Mouse (Mus musculus) forebrain, embryonic 12.5 days (tissue): ENCODE data around the gene Exoc8. TPM values are rescaled to one million over a fixed set of nuclear protein-coding genes. Genes with fewer than 3 reads are reported as not detected.

Source experiments
- ATAC-seq: fragments of 200-750 bp; cut with Nextera tagmentation; 2 replicates; pipeline ENCODE4 v1.8.0; 2017; ENCODE audit warnings: moderate TSS enrichment; ENCODE audit not compliant: low FRiP score
- H3K27ac ChIP-seq: fragments of 300-500 bp; sonication (generic); 2 replicates; pipeline ENCODE4 v1.5.1; 2016; ENCODE audit warnings: mild to moderate bottlenecking
- H3K27me3 ChIP-seq: fragments of 300-500 bp; sonication (generic); 2 replicates; pipeline ENCODE4 v1.6.1; 2016; ENCODE audit warnings: mild to moderate bottlenecking
- H3K36me3 ChIP-seq: fragments of 300-500 bp; sonication (generic); replicated peaks from 2 replicates; pipeline ENCODE4 v1.6.1; 2016; ENCODE audit warnings: mild to moderate bottlenecking
- H3K4me1 ChIP-seq: fragments of 300-500 bp; sonication (generic); 2 replicates; pipeline ENCODE4 v1.6.1; 2016
- H3K4me2 ChIP-seq: fragments of 300-500 bp; sonication (generic); 2 replicates; pipeline ENCODE4 v1.6.1; 2016; ENCODE audit warnings: mild to moderate bottlenecking, moderate library complexity
- H3K4me3 ChIP-seq: fragments of 300-500 bp; sonication (generic); replicated peaks from 2 replicates; pipeline ENCODE4 v1.5.1; 2016; ENCODE audit warnings: mild to moderate bottlenecking
- H3K9ac ChIP-seq: fragments of 300-500 bp; sonication (generic); 2 replicates; pipeline ENCODE4 v1.6.1; 2016; ENCODE audit warnings: mild to moderate bottlenecking
- H3K9me3 ChIP-seq: fragments of 300-500 bp; sonication (generic); 2 replicates; pipeline ENCODE4 v1.6.1; 2016
- WGBS: fragments of 180-500 bp; shearing (Covaris S2); methylation state at CpG from one replicate; pipeline ENCODE4 v1.1.7; 2016; 5-methylcytosine and 5-hydroxymethylcytosine counted together
- polyA plus RNA-seq: library from polyadenylated mRNA; unstranded; fragments of >200 nt; fragmentation: Nextera tagmentation; extraction: Ambion mirVana; gene quantifications from 2 replicates; pipeline ENCODE4 v1.2.1, GENCODE M21; 2016

The Exoc8 gene
- polyA plus RNA-seq, 1 experiment from 2014 or later: 15.0 TPM

DNA sequence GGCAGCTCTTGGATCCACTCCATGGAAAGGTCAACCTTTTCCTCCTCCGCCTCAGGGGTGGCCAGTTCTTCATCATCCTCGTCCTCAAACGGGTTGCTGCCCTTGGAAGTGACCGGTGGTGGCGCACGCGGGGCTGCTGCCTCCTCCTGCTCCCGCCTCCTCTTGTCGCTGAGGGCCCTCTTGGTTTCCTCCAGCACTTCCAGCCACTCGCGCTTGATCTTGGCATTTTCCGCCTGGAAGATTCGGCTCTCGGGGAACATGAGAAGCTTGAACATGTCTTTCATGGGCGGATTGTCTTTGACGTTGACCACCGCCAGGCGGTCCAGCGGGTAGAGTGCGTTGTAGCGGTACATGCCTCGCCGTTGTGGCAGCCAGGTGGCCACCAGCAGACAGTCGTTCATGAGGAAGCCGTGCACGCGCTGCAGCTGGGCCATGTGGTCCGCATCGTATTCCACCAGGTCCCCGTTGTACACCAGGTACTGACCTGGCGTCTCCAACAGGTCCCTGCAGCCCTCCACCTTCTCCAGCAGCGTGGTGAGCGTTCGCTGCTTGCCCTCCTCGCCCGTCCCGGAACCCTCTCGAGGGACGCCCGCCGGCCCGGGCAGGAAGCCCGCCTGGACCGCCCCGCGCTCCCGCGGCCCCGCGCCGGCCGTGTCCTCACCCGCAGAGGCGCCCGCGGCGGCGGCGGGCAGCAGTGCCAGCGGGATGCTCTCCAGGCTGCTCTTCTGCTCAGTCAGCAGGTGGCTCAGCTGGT, 696 bp downstream of the Exoc8 start:
- peak overlapping the region; percentile 83 for H3K27ac ChIP-seq
- peak; percentile 49; the same call in 1 of the 2 replicates for ATAC-seq
- H3K36me3 ChIP-seq: peaks cover 48% of the 10 kb centered on the region
- H3K9me3 ChIP-seq: no peaks in the 10 kb centered on the region
- H3K27me3 ChIP-seq: no peaks in the 10 kb centered on the region
- peak overlapping the region; percentile 92 for H3K9ac ChIP-seq
- H3K4me1 ChIP-seq: peaks cover 34% of the 10 kb centered on the region
- WGBS: 2% methylated on average over 60 of the region's 60 CpGs
- peak overlapping the region; percentile 99 for H3K4me2 ChIP-seq
- H3K4me3 ChIP-seq: peak overlapping the region; percentile 96

- Histone ChIP-seq H3K4me3 (peak overlapping the region; percentile 96), H3K36me3 (peaks cover 50% of the 10 kb centered on the region), H3K4me2 (peak overlapping the region; percentile 99), H3K4me1 (peaks cover 34% of the 10 kb centered on the region), H3K27me3 (no peaks in the 10 kb centered on the region), H3K9me3 (no peaks in the 10 kb centered on the region), H3K27ac (0 out of 2 replicates have a peak overlapping the region, but pooled peaks have one; percentile 83), H3K9ac (peak overlapping the region; percentile 92)
- no peak for ATAC-seq
- 88% methylated on average over 26 of the region's 26 CpGs for WGBS
These were observed 1.4 kb downstream of the Exoc8 start for GRCm38 (mm10) chr8:124896010-124896631.

DNA sequence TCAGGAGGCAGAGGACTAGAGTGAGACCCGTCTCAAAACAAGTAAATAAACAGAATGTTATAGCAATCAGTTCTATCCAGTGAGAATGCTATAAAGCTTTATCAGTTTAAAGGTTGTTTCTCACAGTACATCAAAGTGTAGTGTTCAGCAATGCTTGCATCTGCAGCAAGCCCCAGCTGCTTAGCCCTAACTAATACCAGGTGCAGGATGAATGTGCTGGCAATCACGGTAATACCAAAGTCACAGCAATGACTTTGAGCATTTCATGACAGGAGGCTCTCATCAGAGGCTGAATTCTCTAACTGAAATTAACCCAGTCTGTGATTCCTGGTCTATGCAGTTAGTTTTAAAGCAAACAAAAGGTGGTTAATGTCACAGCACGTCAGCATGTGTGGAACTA, 4.9 kb downstream of the Exoc8 start:
- 73% methylated on average over 3 of the region's 3 CpGs for WGBS
- Histone ChIP-seq H3K9ac (no peak overlapping the region), H3K27me3 (no peaks in the 10 kb centered on the region), H3K9me3 (no peaks in the 10 kb centered on the region), H3K4me1 (peaks cover 20% of the 10 kb centered on the region), H3K27ac (no peak overlapping the region), H3K36me3 (peaks cover 68% of the 10 kb centered on the region), H3K4me3 (no peak overlapping the region), H3K4me2 (no peak overlapping the region)
- no peak for ATAC-seq

DNA sequence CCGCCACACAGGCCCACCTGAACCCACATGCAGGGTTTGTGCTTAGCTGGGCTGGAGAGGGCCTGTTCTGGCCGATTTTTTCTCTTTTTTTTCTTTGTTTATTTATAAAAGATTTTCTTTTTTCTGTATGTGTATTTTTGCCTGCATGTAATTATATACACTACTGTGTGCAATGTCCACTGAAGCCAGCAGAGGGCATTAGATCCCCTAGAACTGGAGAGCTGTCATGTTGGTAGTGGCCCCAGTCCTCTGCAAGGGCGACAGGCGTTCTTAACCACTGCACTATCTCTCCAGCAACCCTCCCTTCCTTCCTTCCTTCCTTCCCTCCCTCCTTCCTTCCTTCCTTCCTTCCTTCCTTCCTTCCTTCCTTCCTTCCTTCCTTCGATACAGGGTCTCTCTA, 9.1 kb downstream of the Exoc8 start:
- Histone ChIP-seq H3K9me3 (no peaks in the 10 kb centered on the region), H3K36me3 (peaks cover 94% of the 10 kb centered on the region), H3K4me3 (no peak overlapping the region), H3K27ac (no peak overlapping the region), H3K27me3 (no peaks in the 10 kb centered on the region), H3K9ac (no peak overlapping the region), H3K4me1 (0 out of 2 replicates have a peak, but pooled peaks cover 4% of the 10 kb centered on the region), H3K4me2 (no peak overlapping the region)
- WGBS: 95% methylated on average over 5 of the region's 5 CpGs
- no peak for ATAC-seq

GRCm38 (mm10) chr8:124878946-124879526, 18.5 kb downstream of the Exoc8 start:
- H3K4me3 ChIP-seq: no peak overlapping the region
- no peak overlapping the region for H3K9ac ChIP-seq
- H3K36me3 ChIP-seq: peaks cover 98% of the 10 kb centered on the region
- WGBS: 87% methylated on average over 10 of the region's 10 CpGs
- H3K27ac ChIP-seq: no peak overlapping the region
- no peaks in the 10 kb centered on the region for H3K4me1 ChIP-seq
- no peak overlapping the region for H3K4me2 ChIP-seq
- H3K27me3 ChIP-seq: no peaks in the 10 kb centered on the region
- ATAC-seq: no peak
- H3K9me3 ChIP-seq: no peaks in the 10 kb centered on the region

GRCm38 (mm10) chr8:124878141-124878540, 19.4 kb downstream of the Exoc8 start:
- H3K36me3 ChIP-seq: peaks cover 98% of the 10 kb centered on the region
- no peak overlapping the region for H3K4me3 ChIP-seq
- H3K4me1 ChIP-seq: no peaks in the 10 kb centered on the region
- no peak overlapping the region for H3K27ac ChIP-seq
- 94% methylated on average over 5 of the region's 5 CpGs for WGBS
- H3K9ac ChIP-seq: no peak overlapping the region
- H3K4me2 ChIP-seq: no peak overlapping the region
- H3K27me3 ChIP-seq: no peaks in the 10 kb centered on the region
- no peaks in the 10 kb centered on the region for H3K9me3 ChIP-seq
- ATAC-seq: no peak

DNA sequence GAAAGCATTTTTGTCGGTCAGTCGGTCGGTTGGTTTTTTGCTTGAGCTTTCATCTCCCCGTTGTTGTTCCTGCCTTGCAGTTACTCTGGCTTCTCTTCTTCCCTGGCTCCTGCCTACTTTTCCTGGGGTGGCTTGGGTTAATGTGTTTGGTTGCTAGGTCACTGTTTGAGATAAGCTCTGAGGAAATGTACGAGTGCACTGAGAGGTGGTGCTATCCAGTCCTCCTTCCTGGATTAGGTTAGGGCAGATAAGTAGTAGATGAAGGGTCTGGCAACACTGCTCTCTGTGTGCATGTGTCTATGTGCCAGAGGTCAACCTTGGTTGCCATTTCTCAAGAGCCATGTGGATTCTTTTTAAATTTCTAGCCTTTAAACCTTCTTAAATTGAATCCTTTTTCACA, 24.8 kb downstream of the Exoc8 start:
- peaks cover 72% of the 10 kb centered on the region for H3K36me3 ChIP-seq
- no peaks in the 10 kb centered on the region; the same call in 1 of the 2 replicates for H3K4me1 ChIP-seq
- no peak overlapping the region for H3K27ac ChIP-seq
- no peaks in the 10 kb centered on the region for H3K9me3 ChIP-seq
- no peak overlapping the region for H3K4me2 ChIP-seq
- no peak for ATAC-seq
- H3K4me3 ChIP-seq: no peak overlapping the region
- 94% methylated on average over 5 of the region's 5 CpGs for WGBS
- no peak overlapping the region for H3K9ac ChIP-seq
- no peaks in the 10 kb centered on the region for H3K27me3 ChIP-seq

GRCm38 (mm10) chr8:124872081-124872480, 25.4 kb downstream of the Exoc8 start:
- ATAC-seq: no peak
- Histone ChIP-seq H3K4me3 (no peak overlapping the region), H3K4me1 (no peaks in the 10 kb centered on the region; the same call in 1 of the 2 replicates), H3K36me3 (peaks cover 66% of the 10 kb centered on the region), H3K9ac (no peak overlapping the region), H3K27me3 (no peaks in the 10 kb centered on the region), H3K9me3 (no peaks in the 10 kb centered on the region), H3K27ac (no peak overlapping the region), H3K4me2 (no peak overlapping the region)
- 92% methylated on average over 7 of the region's 7 CpGs for WGBS

DNA sequence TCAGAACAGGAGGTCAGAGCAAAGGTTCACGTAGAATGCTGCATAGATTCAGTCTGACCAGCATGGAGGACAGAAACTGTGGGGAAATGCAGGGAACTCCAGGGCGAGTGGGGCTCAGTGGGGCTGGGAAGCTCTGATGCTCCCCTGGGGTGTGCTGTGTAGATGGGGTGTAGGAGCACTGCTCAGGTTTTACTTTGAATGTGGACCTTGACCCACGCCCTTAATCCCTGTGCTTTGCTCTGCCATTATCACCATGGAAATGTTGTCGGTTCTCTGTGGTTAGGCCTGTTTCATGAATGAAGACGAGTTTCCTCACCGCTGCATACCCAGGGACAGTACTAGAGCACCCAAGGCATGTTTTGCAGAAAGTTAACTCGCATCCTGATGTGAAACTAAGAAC, 26.0 kb downstream of the Exoc8 start:
- Histone ChIP-seq H3K4me1 (no peaks in the 10 kb centered on the region; the same call in 1 of the 2 replicates), H3K4me2 (no peak overlapping the region), H3K27ac (no peak overlapping the region), H3K4me3 (no peak overlapping the region), H3K9me3 (no peaks in the 10 kb centered on the region), H3K36me3 (peaks cover 60% of the 10 kb centered on the region), H3K27me3 (no peaks in the 10 kb centered on the region), H3K9ac (no peak overlapping the region)
- WGBS: 90% methylated on average over 7 of the region's 7 CpGs
- ATAC-seq: no peak

DNA sequence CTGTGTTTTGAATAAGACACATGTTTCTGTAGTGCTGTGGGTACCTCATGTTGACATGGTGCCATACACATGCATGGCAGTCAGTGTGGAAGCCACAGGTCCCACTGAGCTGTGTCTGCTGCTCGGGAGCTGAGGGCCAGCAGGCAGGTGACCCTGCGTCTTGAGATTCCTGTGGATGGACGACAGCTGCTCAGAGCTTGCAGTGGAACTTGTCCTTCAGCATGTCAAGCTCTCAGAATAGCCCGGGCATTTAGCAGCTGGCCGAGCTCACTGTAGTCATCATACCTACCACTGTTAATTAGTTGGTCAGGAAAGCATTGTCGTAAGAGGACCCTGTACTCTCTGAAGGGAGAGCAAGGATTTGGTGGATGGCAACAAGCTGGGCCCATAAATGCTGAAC, 27.8 kb downstream of the Exoc8 start:
- no peak overlapping the region for H3K4me2 ChIP-seq
- no peak overlapping the region for H3K9ac ChIP-seq
- no peaks in the 10 kb centered on the region; the same call in 1 of the 2 replicates for H3K4me1 ChIP-seq
- H3K27me3 ChIP-seq: no peaks in the 10 kb centered on the region
- no peak for ATAC-seq
- no peak overlapping the region for H3K27ac ChIP-seq
- H3K4me3 ChIP-seq: no peak overlapping the region
- WGBS: 92% methylated on average over 6 of the region's 6 CpGs
- no peaks in the 10 kb centered on the region for H3K9me3 ChIP-seq
- H3K36me3 ChIP-seq: peaks cover 42% of the 10 kb centered on the region

DNA sequence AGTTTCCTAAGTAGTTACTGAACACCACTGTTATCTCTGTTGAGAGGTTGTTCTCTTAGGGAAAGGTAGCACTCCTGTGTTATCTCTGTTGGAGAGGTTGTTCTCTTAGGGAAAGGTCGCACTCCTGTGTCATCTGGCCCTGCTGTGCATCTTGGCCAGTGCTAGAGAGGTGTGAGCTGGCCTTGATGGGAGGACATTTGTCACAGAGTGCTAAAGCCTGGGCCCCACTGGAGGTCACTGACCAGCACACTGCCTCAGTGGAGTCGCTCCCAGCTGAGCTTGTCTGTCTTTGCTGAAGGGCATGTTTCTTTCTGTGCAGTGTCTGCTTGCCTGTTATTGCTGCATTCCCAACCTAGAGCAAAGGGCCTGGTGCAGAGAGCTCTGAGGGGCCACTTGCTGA, 30.4 kb downstream of the Exoc8 start:
- no peaks in the 10 kb centered on the region for H3K27me3 ChIP-seq
- no peak overlapping the region for H3K4me2 ChIP-seq
- peaks cover 14% of the 10 kb centered on the region for H3K4me1 ChIP-seq
- no peak overlapping the region for H3K4me3 ChIP-seq
- no peaks in the 10 kb centered on the region for H3K9me3 ChIP-seq
- 84% methylated on average over 2 of the region's 2 CpGs for WGBS
- no peak for ATAC-seq
- H3K36me3 ChIP-seq: peaks cover 16% of the 10 kb centered on the region
- no peak overlapping the region for H3K27ac ChIP-seq
- no peak overlapping the region for H3K9ac ChIP-seq

DNA sequence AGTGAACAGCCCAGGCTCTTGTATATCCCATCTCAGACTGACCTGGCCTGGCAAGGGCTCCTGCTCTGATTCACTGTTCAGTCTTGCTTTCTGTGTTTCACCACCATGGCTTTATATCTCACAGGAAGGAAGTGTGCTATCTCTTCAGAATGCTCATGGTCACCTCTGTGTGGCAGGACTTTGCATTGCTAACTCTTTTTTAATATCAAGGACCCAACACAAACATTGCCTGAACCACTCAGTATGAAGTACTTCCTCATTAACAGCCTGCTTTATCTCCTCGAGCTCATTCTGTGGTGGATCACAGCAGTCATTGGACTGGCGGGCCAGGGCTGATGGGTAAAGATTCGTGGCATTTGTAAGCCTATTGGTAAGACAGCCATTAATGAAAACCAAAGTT, 30.8 kb downstream of the Exoc8 start:
- 86% methylated on average over 3 of the region's 3 CpGs for WGBS
- Histone ChIP-seq H3K9ac (no peak overlapping the region), H3K36me3 (peaks cover 12% of the 10 kb centered on the region), H3K27me3 (no peaks in the 10 kb centered on the region), H3K4me1 (peaks cover 19% of the 10 kb centered on the region), H3K27ac (no peak overlapping the region), H3K9me3 (no peaks in the 10 kb centered on the region), H3K4me2 (no peak overlapping the region), H3K4me3 (no peak overlapping the region)
- ATAC-seq: no peak
